Mouse (Mus musculus): ENCODE results near the gene Lrmda. TPM values are rescaled to one million over a fixed set of nuclear protein-coding genes. Genes with fewer than 3 reads are reported as not detected.

The Lrmda gene
- total and polyA plus RNA-seq, 2 experiments from 2014 or later = 0.38 to 0.82 TPM

DNA sequence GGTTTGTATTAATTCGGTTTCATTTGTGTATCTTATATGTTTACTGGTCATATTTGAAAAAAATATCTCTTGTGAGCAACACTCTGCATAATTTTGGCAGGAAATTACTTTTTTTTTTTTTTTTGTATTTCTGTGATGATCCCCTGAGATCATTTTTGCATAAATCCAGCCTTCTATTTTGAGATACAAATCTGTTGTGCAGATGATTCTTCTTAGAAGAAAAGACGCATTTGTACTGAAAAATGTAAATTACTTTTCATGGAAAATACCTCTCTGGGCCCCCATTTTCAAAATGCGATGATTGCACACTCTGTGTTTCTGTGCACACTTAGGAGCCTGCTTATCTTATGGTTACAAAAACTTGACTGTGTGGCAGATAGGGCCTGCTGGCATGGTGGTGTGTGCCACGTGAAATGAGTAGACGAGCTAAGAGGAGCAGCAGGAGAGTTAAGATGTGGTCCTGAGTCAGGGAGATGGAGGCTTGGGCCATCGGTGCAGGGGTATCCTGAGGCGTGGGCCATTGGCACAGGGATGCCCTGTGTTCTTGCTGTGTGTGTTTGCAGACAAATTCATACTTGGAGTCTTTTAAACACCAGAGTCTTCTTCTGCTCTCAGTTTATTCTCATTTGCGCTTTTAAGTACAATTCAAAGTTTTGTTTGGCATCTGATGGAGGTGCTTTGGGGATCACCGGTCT is 353.3 kb downstream of the Lrmda start:
- Histone ChIP-seq H3K27ac (ENCODE audit: low read depth) (no peak overlapping the region), H3K9ac (replicated peaks; ENCODE audit: low read depth, low read length) (no peak overlapping the region), H3K27me3 (ENCODE audit: control insufficient read depth, insufficient read depth, low read length) (no peaks in the 10 kb centered on the region), H3K4me3 (ENCODE audit: low read depth, low read length) (no peak overlapping the region), H3K4me2 (ENCODE audit: low read depth, low read length) (no peak overlapping the region), H3K36me3 (replicated peaks; ENCODE audit: control insufficient read depth, insufficient read depth, low read length) (no peaks in the 10 kb centered on the region), H3K9me3 (replicated peaks; ENCODE audit: control insufficient read depth, low read length) (no peaks in the 10 kb centered on the region), H3K4me1 (ENCODE audit: control insufficient read depth, insufficient read depth) (no peaks in the 10 kb centered on the region)
- no peak for ATAC-seq (ENCODE audit: insufficient read depth, low read depth)
- DNase-seq (ENCODE audit: low spot score) = no peak
- TF ChIP-seq CTCF (IDR thresholded peaks at IDR 0.05; ENCODE audit: low read depth) (no peak), EP300 (IDR thresholded peaks at IDR 0.05; ENCODE audit: low read depth) (no peak)
- WGBS = 82% methylated on average over 9 of the region's 9 CpGs

DNA sequence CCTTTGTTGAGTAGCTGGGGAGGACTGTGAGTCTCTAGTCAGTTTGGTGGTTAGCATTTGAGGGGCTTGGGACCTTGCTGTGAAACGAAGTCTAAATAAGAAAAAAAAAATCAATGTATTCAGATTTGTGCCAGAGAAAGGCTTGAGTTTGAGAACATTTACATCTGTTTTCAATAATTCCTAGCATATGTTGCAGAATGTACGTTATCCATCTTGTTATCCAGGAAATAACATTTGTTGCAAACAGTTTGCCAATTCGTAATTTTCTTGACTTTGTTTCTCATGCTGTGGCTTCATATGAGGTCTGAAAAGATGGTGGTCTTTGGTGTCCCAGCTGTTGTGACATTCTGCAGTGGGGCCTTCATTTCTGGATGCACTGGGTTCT is 353.8 kb downstream of the Lrmda start:
- Histone ChIP-seq H3K36me3 (replicated peaks; ENCODE audit: control insufficient read depth, insufficient read depth, low read length) (no peaks in the 10 kb centered on the region), H3K9me3 (replicated peaks; ENCODE audit: control insufficient read depth, low read length) (no peaks in the 10 kb centered on the region), H3K27me3 (ENCODE audit: control insufficient read depth, insufficient read depth, low read length) (no peaks in the 10 kb centered on the region), H3K4me2 (ENCODE audit: low read depth, low read length) (no peak overlapping the region), H3K27ac (ENCODE audit: low read depth) (no peak overlapping the region), H3K4me3 (ENCODE audit: low read depth, low read length) (no peak overlapping the region), H3K4me1 (ENCODE audit: control insufficient read depth, insufficient read depth) (no peaks in the 10 kb centered on the region), H3K9ac (replicated peaks; ENCODE audit: low read depth, low read length) (no peak overlapping the region)
- DNase-seq (ENCODE audit: low spot score) = no peak
- 69% methylated on average over 3 of the region's 3 CpGs for WGBS
- TF ChIP-seq CTCF (IDR thresholded peaks at IDR 0.05; ENCODE audit: low read depth) (no peak), EP300 (IDR thresholded peaks at IDR 0.05; ENCODE audit: low read depth) (no peak)
- no peak for ATAC-seq (ENCODE audit: insufficient read depth, low read depth)

DNA sequence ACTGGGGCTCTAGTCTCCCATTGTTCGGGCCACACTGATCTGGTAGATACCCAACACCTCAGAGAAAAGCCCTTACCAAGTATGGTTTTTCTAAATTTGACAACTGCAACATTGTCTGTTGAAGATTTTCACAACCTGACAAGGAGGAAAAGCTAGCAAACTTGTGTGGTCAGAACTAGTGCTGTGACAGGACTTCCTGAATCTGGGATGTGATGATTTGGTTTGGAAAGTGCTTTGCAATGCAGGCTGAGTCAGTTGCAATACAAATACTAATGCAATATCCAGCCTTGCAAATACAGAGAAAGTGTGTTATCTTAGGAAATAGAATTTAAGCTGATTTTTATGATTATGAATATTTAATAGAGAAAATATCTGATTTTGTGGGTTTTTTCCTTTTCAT is 357.6 kb downstream of the Lrmda start:
- H3K4me1 ChIP-seq (ENCODE audit: control insufficient read depth, insufficient read depth) = no peaks in the 10 kb centered on the region
- H3K27ac ChIP-seq (ENCODE audit: low read depth) = no peak overlapping the region
- no peaks in the 10 kb centered on the region for H3K27me3 ChIP-seq (ENCODE audit: control insufficient read depth, insufficient read depth, low read length)
- TF ChIP-seq CTCF (IDR thresholded peaks at IDR 0.05; ENCODE audit: low read depth) (no peak), EP300 (IDR thresholded peaks at IDR 0.05; ENCODE audit: low read depth) (no peak)
- no peak overlapping the region for H3K9ac ChIP-seq (replicated peaks; ENCODE audit: low read depth, low read length)
- no peaks in the 10 kb centered on the region for H3K36me3 ChIP-seq (replicated peaks; ENCODE audit: control insufficient read depth, insufficient read depth, low read length)
- no peak for DNase-seq (ENCODE audit: low spot score)
- H3K4me2 ChIP-seq (ENCODE audit: low read depth, low read length) = no peak overlapping the region
- 69% methylated on average over 1 of the region's 1 CpGs for WGBS
- H3K9me3 ChIP-seq (replicated peaks; ENCODE audit: control insufficient read depth, low read length) = no peaks in the 10 kb centered on the region
- ATAC-seq (ENCODE audit: insufficient read depth, low read depth) = no peak
- no peak overlapping the region for H3K4me3 ChIP-seq (ENCODE audit: low read depth, low read length)

DNA sequence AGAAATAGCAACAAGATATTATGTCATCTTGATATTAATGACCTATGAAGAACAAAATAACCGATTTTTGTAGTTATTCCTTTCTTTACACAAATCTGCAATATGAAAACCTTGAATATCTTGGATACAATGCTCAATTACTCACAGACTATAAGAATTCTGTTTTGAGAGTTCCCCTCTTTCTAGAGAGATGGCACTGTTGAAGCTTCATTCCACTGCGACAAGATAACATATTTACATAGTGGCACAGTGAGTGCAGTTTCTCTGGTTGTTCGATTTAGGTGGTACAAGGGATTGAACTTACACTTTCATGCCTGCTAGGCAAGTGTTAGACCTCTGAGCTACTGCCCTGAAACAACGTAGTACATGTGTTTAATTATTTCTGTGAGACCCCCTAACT is 362.6 kb downstream of the Lrmda start:
- DNase-seq (ENCODE audit: low spot score) = no peak
- WGBS = 76% methylated on average over 4 of the region's 4 CpGs
- Histone ChIP-seq H3K4me3 (ENCODE audit: low read depth, low read length) (no peak overlapping the region), H3K4me1 (ENCODE audit: control insufficient read depth, insufficient read depth) (no peaks in the 10 kb centered on the region), H3K36me3 (replicated peaks; ENCODE audit: control insufficient read depth, insufficient read depth, low read length) (no peaks in the 10 kb centered on the region), H3K27me3 (ENCODE audit: control insufficient read depth, insufficient read depth, low read length) (no peaks in the 10 kb centered on the region), H3K9ac (replicated peaks; ENCODE audit: low read depth, low read length) (no peak overlapping the region), H3K9me3 (replicated peaks; ENCODE audit: control insufficient read depth, low read length) (no peaks in the 10 kb centered on the region), H3K4me2 (ENCODE audit: low read depth, low read length) (no peak overlapping the region), H3K27ac (ENCODE audit: low read depth) (no peak overlapping the region)
- TF ChIP-seq EP300 (IDR thresholded peaks at IDR 0.05; ENCODE audit: low read depth) (no peak), CTCF (IDR thresholded peaks at IDR 0.05; ENCODE audit: low read depth) (no peak)
- ATAC-seq (ENCODE audit: insufficient read depth, low read depth) = no peak

DNA sequence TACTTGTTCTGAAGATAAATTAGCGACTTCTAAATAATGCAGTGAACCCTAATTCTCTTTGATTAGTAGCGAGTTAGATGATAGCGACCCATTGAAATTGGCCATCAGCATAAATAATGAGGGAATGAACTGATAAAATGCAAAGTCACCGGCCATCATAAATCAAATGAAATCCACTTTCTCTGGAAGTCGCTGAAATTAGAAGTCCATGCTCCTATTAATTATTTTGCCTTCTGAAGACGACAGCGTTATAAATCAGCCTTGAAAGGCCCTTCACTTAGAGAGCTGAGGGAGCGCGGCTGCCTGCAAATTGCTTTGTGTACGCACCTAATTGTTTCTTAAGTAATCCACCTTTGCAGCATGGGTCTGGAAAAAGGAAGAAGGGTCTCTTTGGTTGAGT is 374.1 kb downstream of the Lrmda start:
- Histone ChIP-seq H3K36me3 (replicated peaks; ENCODE audit: control insufficient read depth, insufficient read depth, low read length) (no peaks in the 10 kb centered on the region), H3K27ac (ENCODE audit: low read depth) (no peak overlapping the region), H3K4me3 (ENCODE audit: low read depth, low read length) (no peak overlapping the region), H3K4me2 (ENCODE audit: low read depth, low read length) (no peak overlapping the region), H3K27me3 (ENCODE audit: control insufficient read depth, insufficient read depth, low read length) (no peaks in the 10 kb centered on the region), H3K9me3 (replicated peaks; ENCODE audit: control insufficient read depth, low read length) (no peaks in the 10 kb centered on the region), H3K9ac (replicated peaks; ENCODE audit: low read depth, low read length) (no peak overlapping the region), H3K4me1 (ENCODE audit: control insufficient read depth, insufficient read depth) (no peaks in the 10 kb centered on the region)
- TF ChIP-seq CTCF (IDR thresholded peaks at IDR 0.05; ENCODE audit: low read depth) (no peak), EP300 (IDR thresholded peaks at IDR 0.05; ENCODE audit: low read depth) (no peak)
- DNase-seq (ENCODE audit: low spot score) (no peak), ATAC-seq (ENCODE audit: insufficient read depth, low read depth) (no peak)
- WGBS = 80% methylated on average over 10 of the region's 10 CpGs

DNA sequence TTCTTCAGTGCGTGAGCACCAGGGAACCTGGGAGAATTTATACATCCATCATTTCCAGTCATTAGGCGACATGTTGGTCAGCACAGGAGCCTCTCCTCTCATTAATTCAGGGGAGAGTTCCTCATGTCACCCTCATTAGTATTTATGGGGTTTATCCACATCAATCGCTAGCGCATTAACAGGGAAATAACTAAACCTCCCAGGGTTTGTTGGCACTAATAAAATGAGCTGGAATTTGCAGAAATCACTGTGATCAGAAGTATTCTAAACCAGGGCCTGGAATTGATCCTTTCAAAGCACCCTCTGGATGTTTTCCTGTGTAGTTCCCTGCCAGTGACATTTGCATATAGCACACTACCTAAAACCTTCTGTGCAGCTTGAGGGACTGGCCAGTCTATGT is 382.9 kb downstream of the Lrmda start:
- H3K9me3 ChIP-seq (replicated peaks; ENCODE audit: control insufficient read depth, low read length) = no peaks in the 10 kb centered on the region
- no peak overlapping the region for H3K27ac ChIP-seq (ENCODE audit: low read depth)
- DNase-seq (ENCODE audit: low spot score) = no peak
- H3K4me3 ChIP-seq (ENCODE audit: low read depth, low read length) = no peak overlapping the region
- 0 out of 2 replicates have a peak, but pooled peaks cover 4% of the 10 kb centered on the region for H3K4me1 ChIP-seq (ENCODE audit: control insufficient read depth, insufficient read depth)
- WGBS = 85% methylated on average over 4 of the region's 4 CpGs
- H3K36me3 ChIP-seq (replicated peaks; ENCODE audit: control insufficient read depth, insufficient read depth, low read length) = no peaks in the 10 kb centered on the region
- no peak for ATAC-seq (ENCODE audit: insufficient read depth, low read depth)
- no peak overlapping the region for H3K9ac ChIP-seq (replicated peaks; ENCODE audit: low read depth, low read length)
- H3K4me2 ChIP-seq (ENCODE audit: low read depth, low read length) = no peak overlapping the region
- no peak for TF ChIP-seq EP300 (IDR thresholded peaks at IDR 0.05; ENCODE audit: low read depth)
- no peak for TF ChIP-seq CTCF (IDR thresholded peaks at IDR 0.05; ENCODE audit: low read depth)
- H3K27me3 ChIP-seq (ENCODE audit: control insufficient read depth, insufficient read depth, low read length) = no peaks in the 10 kb centered on the region

Data from heart, postnatal 0 days (tissue).